Mouse (Mus musculus) limb, embryonic 11.5 days (tissue): ENCODE measurements around the gene Kcnk4. TPM values are rescaled to one million over a fixed set of nuclear protein-coding genes. Genes with fewer than 3 reads are reported as not detected.

Experiments
- ATAC-seq: fragments of 200-750 bp; cut with Nextera tagmentation; 2 replicates; pipeline ENCODE4 v1.8.0; 2017; ENCODE audit warnings: low read depth; ENCODE audit not compliant: insufficient number of reproducible peaks, low FRiP score, low TSS enrichment
- DNase-seq: peaks from one replicate; pipeline ENCODE4 v3.0.0-alpha.2; 2015; ENCODE audit warnings: low spot score
- H3K27ac ChIP-seq: fragments of 300-500 bp; sonication (generic); replicated peaks from 2 replicates; pipeline ENCODE4 v1.5.1; 2014; ENCODE audit warnings: low read depth, mild to moderate bottlenecking, low read length
- H3K27me3 ChIP-seq: fragments of 300-500 bp; sonication (generic); 2 replicates; pipeline ENCODE4 v1.6.1; 2014; ENCODE audit warnings: mild to moderate bottlenecking, low read length, mixed read lengths; ENCODE audit not compliant: control insufficient read depth, insufficient read depth
- H3K36me3 ChIP-seq: fragments of 300-500 bp; sonication (generic); 2 replicates; pipeline ENCODE4 v1.6.1; 2014; ENCODE audit warnings: mild to moderate bottlenecking, low read length, moderate library complexity, mixed read lengths; ENCODE audit not compliant: control insufficient read depth, insufficient read depth
- H3K4me1 ChIP-seq: fragments of 300-500 bp; sonication (generic); 2 replicates; pipeline ENCODE4 v1.6.1; 2014; ENCODE audit warnings: low read length, mixed read lengths; ENCODE audit not compliant: control insufficient read depth, insufficient read depth
- H3K4me2 ChIP-seq: fragments of 300-500 bp; sonication (generic); 2 replicates; pipeline ENCODE4 v1.6.1; 2014; ENCODE audit warnings: low read depth, mild to moderate bottlenecking, moderate library complexity; ENCODE audit not compliant: severe bottlenecking
- H3K4me3 ChIP-seq: fragments of 300-500 bp; sonication (generic); 2 replicates; pipeline ENCODE4 v1.5.1; 2014; ENCODE audit warnings: low read depth, low read length
- H3K9ac ChIP-seq: fragments of 300-500 bp; sonication (generic); 2 replicates; pipeline ENCODE4 v1.6.1; 2014; ENCODE audit warnings: mild to moderate bottlenecking, low read length
- H3K9me3 ChIP-seq: fragments of 300-500 bp; sonication (generic); 2 replicates; pipeline ENCODE4 v1.6.1; 2016; ENCODE audit warnings: low read length; ENCODE audit not compliant: control insufficient read depth
- WGBS: fragments of 180-500 bp; shearing (Covaris S2); extraction: QIAGEN DNeasy Blood & Tissue Kit; methylation state at CpG from one replicate; pipeline ENCODE4 v1.1.7; 2014; 5-methylcytosine and 5-hydroxymethylcytosine counted together
- polyA plus RNA-seq: library from polyadenylated mRNA; unstranded; fragments of >200 nt; fragmentation: Nextera tagmentation; extraction: Ambion mirVana; gene quantifications from 2 replicates; pipeline ENCODE4 v1.2.1, GENCODE M21; 2014

Kcnk4 gene
- polyA plus RNA-seq: 0.24 and 0.31 TPM in 2 replicates

- Histone ChIP-seq H3K9ac (no peak within 1 kb of the TSS), H3K4me2 (peak within 1 kb of the TSS; percentile 33), H3K27me3 (peaks cover 61% of the 10 kb centered on the region), H3K4me1 (peaks cover 7% of the 10 kb centered on the region), H3K9me3 (no peaks in the 10 kb centered on the region), H3K27ac (no peak within 1 kb of the TSS), H3K36me3 (no peaks in the 10 kb centered on the region), H3K4me3 (peak within 1 kb of the TSS; percentile 26)
- WGBS: 8% methylated on average over 23 of the region's 23 CpGs
- ATAC-seq: no peak
- no peak for DNase-seq
These were observed at the start of gene Kcnk4 for GRCm38 (mm10) chr19:6934195-6934977. TSS of gene Kcnk4 (minus strand) at chr19:6934515.

- DNase-seq (no peak), ATAC-seq (no peak)
- no peaks in the 10 kb centered on the region for H3K27me3 ChIP-seq
- H3K9me3 ChIP-seq: no peaks in the 10 kb centered on the region
- peaks cover 12% of the 10 kb centered on the region for H3K36me3 ChIP-seq
- WGBS: 91% methylated on average over 5 of the region's 5 CpGs
- no peak overlapping the region for H3K4me2 ChIP-seq
- H3K4me1 ChIP-seq: peaks cover 19% of the 10 kb centered on the region
- no peak overlapping the region for H3K4me3 ChIP-seq
- H3K27ac ChIP-seq: no peak overlapping the region
- H3K9ac ChIP-seq: no peak overlapping the region
These were observed 49.3 kb upstream of the Kcnk4 start for GRCm38 (mm10) chr19:6983621-6984020.

DNA sequence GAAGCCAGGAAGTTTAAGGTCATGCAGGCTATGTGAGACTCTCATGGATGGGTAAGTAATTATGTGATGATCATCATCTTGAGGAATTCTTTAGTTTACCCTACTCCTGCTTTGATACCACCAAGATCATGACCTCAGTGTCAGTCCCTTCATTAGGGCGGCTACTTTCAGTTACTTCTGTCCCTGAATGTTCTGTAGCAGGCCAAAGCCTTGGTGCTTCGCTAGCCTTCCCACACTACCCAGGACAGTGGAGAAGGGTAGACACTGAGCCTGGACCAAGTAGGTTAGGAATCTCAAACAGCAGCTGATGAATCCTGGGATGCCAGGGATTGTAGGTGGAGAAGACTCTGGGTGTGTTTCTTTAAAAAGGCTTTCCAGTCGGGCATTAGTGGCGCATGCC is 47.1 kb upstream of the Kcnk4 start:
- no peak for ATAC-seq
- H3K36me3 ChIP-seq: peaks cover 22% of the 10 kb centered on the region
- H3K9ac ChIP-seq: no peak overlapping the region
- no peak for DNase-seq
- H3K4me1 ChIP-seq: peaks cover 17% of the 10 kb centered on the region; the same call in 1 of the 2 replicates
- no peaks in the 10 kb centered on the region for H3K27me3 ChIP-seq
- no peak overlapping the region for H3K27ac ChIP-seq
- H3K4me2 ChIP-seq: no peak overlapping the region
- WGBS: 92% methylated on average over 4 of the region's 4 CpGs
- no peaks in the 10 kb centered on the region for H3K9me3 ChIP-seq
- H3K4me3 ChIP-seq: no peak overlapping the region

DNA sequence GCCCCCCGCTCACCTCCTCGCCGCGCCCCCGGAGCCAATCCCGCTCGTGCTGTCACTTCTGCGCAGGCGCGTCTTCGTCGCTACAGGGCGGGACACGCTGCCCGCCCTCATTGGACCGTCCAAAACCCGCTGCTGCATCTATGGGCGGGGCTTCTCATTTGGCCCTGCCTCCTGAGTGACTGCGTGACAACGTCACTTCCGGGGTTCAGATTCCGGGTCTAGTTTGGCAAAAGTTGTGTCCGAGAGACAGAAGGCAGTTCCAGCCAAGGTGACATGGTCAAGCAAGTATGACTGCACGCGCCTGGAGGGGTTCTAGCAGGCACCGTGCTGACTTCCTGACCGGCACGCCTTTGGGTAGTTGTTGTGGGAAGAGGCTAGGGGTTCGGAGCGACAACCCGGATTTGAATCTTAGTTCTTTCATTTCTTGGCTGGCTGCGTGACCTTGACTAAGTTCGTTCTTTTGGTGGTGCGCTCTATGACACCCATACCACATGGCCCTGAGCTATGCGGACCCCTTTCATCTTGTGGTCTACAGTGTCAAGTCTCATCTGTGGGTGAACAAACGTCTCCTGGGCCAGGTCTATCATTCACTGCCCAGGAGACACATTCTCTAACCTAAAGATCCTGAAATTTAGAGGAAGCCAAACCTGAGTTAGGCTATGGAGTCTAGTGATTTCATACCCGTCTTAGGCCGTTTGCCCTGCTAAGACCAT is 46.2 kb upstream of the Kcnk4 start, which contains the start of gene Fkbp2:
TSS of gene Fkbp2 (minus strand) at position 121 of the 713 bp plus-strand sequence.
- peak within 1 kb of the TSS; percentile 78 for H3K27ac ChIP-seq
- DNase-seq (peak; percentile 98), ATAC-seq (peak; percentile 88)
- peaks cover 20% of the 10 kb centered on the region for H3K4me1 ChIP-seq
- H3K27me3 ChIP-seq: no peaks in the 10 kb centered on the region
- H3K4me3 ChIP-seq: peak within 1 kb of the TSS; percentile 56
- H3K36me3 ChIP-seq: peaks cover 22% of the 10 kb centered on the region
- WGBS: 2% methylated on average over 38 of the region's 38 CpGs
- H3K9ac ChIP-seq: peak within 1 kb of the TSS; percentile 83
- peak within 1 kb of the TSS; percentile 71 for H3K4me2 ChIP-seq
- no peaks in the 10 kb centered on the region for H3K9me3 ChIP-seq

DNA sequence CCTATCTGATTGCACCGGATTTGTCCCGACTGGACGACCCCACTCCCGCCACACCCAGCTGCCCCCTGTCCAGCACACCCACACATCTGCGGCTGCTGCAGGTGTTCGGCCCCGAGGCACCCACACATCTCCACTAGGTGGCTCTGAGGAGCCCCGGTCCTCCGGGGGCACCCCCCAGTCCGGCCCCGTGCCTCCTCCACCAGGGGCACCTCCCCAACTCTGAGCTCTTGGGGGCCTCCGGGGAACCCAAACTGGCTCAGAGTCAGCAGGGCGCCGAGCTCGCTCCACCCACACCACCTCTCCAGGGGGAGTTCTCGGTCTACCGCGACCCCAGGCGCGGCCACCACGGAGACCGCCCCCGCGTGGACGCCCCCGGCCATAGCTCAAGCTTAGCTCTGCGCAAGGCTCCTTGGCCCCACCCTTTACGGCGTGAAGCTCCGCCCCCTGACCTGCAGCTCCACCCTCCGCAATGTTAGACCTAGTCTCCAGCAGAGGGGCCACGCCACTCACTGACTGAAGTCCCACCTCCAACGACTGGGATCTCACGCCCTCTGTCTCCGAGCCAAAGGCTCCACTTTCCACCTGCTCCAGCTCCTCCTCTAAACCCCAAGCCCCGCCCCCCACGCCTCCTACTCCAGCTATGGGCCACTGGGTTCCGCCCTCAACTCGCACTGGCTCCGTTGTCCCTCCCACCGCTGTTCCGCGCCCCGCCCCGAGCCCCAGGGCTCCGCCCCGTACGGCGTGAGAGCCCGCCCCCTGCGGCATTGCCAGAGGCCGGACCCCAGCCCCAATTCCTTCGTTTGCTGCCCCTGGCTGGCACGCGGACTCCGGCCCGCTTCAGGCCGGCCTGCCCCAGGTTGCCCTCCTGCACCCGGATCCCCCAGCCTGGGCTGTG is 45.4 kb upstream of the Kcnk4 start:
- DNase-seq: peak; percentile 99
- H3K4me1 ChIP-seq: peaks cover 18% of the 10 kb centered on the region
- peaks cover 19% of the 10 kb centered on the region for H3K36me3 ChIP-seq
- H3K9ac ChIP-seq: peak overlapping the region; percentile 83
- peak overlapping the region; percentile 56 for H3K4me3 ChIP-seq
- no peaks in the 10 kb centered on the region for H3K9me3 ChIP-seq
- WGBS: under 1% methylated on average over 57 of the region's 59 CpGs
- H3K27ac ChIP-seq: peak overlapping the region; percentile 78
- no peaks in the 10 kb centered on the region for H3K27me3 ChIP-seq
- peak overlapping the region; percentile 71 for H3K4me2 ChIP-seq
- ATAC-seq: peak; percentile 91

- peaks cover 19% of the 10 kb centered on the region for H3K36me3 ChIP-seq
- no peaks in the 10 kb centered on the region for H3K27me3 ChIP-seq
- H3K27ac ChIP-seq: peak overlapping the region; percentile 22; the same call in 1 of the 2 replicates
- ATAC-seq: 0 out of 2 replicates have a peak, but pooled peaks have one; percentile 0
- peaks cover 18% of the 10 kb centered on the region for H3K4me1 ChIP-seq
- no peak for DNase-seq
- peak overlapping the region; percentile 56 for H3K4me3 ChIP-seq
- H3K4me2 ChIP-seq: peak overlapping the region; percentile 71
- H3K9ac ChIP-seq: peak overlapping the region; percentile 0; the same call in 1 of the 2 replicates
- H3K9me3 ChIP-seq: no peaks in the 10 kb centered on the region
- WGBS: 13% methylated on average over 11 of the region's 11 CpGs
These were observed 44.7 kb upstream of the Kcnk4 start for GRCm38 (mm10) chr19:6979001-6979479.

GRCm38 (mm10) chr19:6978639-6978974 is 44.3 kb upstream of the Kcnk4 start:
- Histone ChIP-seq H3K27me3 (no peaks in the 10 kb centered on the region), H3K27ac (no peak overlapping the region), H3K4me2 (peak overlapping the region; percentile 71; the same call in 1 of the 2 replicates), H3K4me3 (peak overlapping the region; percentile 56; the same call in 1 of the 2 replicates), H3K9ac (peak overlapping the region; percentile 22; the same call in 1 of the 2 replicates), H3K9me3 (no peaks in the 10 kb centered on the region), H3K4me1 (peaks cover 18% of the 10 kb centered on the region), H3K36me3 (peaks cover 17% of the 10 kb centered on the region)
- WGBS: 46% methylated on average over 3 of the region's 3 CpGs
- no peak for ATAC-seq
- DNase-seq: no peak
